Comparison of ENCODE assay signal across 27 mouse cellular contexts in genomic region chr9:29477219-29477618, GRCm38 (mm10).
A peak's percentile ranks its signal among the peaks of the same experiment; 100 is the strongest.
DNase-seq lines count a peak whose midpoint lies in the region; ATAC-seq and TF ChIP-seq lines count a peak whose summit lies in the region.
"Had no signal": no experiment of that assay in that cellular context is flagged by ENCODE, and none has a peak within 500 bp of the region (broad histone marks: within the 10 kb centered on the region; RNA-seq: fewer than 3 reads in every experiment).

No protein-coding gene starts in this region.

- TF ChIP-seq POLR2A in cerebellum, adult 2 months (IDR thresholded peaks at IDR 0.05; ENCODE audit: borderline replicate concordance, insufficient read depth, low read length): no peak

- TF ChIP-seq CTCF in cerebellum, adult 2 months (IDR thresholded peaks at IDR 0.05; ENCODE audit: borderline replicate concordance, insufficient read depth, low read depth, low read length): no peak

- ATAC-seq in hindbrain, embryonic 14.5 days (ENCODE audit: low FRiP score): no peak
- no peak for ATAC-seq in hindbrain, embryonic 11.5 days (ENCODE audit: low FRiP score)
- no peak for ATAC-seq in inflammation-experienced regulatory T-cells, adult 6 months
- ATAC-seq: forebrain, embryonic 16.5 days; intestine, embryonic 15.5 days had no signal

- no peaks in the 10 kb centered on the region for H3K9me3 ChIP-seq in hindbrain, embryonic 14.5 days (ENCODE audit: control insufficient read depth, low read length)
- H3K9me3 ChIP-seq in hindbrain, embryonic 11.5 days (ENCODE audit: control insufficient read depth, low read length): no peaks in the 10 kb centered on the region
- H3K9me3 ChIP-seq: embryonic facial prominence, embryonic 12.5 days; heart, embryonic 15.5 days; hindbrain, embryonic 10.5 days; intestine, embryonic 15.5 days had no signal

- no peak overlapping the region for H3K4me2 ChIP-seq in hindbrain, embryonic 14.5 days (replicated peaks)
- H3K4me2 ChIP-seq in hindbrain, embryonic 11.5 days (replicated peaks; ENCODE audit: low read depth, low read length): no peak overlapping the region
- H3K4me2 ChIP-seq: embryonic facial prominence, embryonic 12.5 days; heart, embryonic 15.5 days; intestine, embryonic 15.5 days; liver, embryonic 11.5 days had no signal

- H3K4me3 ChIP-seq in cerebellum, adult 2 months (replicated peaks; ENCODE audit: insufficient read depth, low read depth, low read length): no peak overlapping the region
- no peak overlapping the region for H3K4me3 ChIP-seq in hindbrain, embryonic 14.5 days (replicated peaks; ENCODE audit: low read length)
- no peak overlapping the region for H3K4me3 ChIP-seq in hindbrain, embryonic 11.5 days (ENCODE audit: low read depth, low read length)
- H3K4me3 ChIP-seq: embryonic facial prominence, embryonic 12.5 days; erythroblast, embryonic 14.5 days; heart, embryonic 15.5 days; hindbrain, embryonic 10.5 days; intestine, embryonic 15.5 days; left cerebral cortex, adult 2 months; myocyte had no signal

- H3K27me3 ChIP-seq in cerebellum, adult 2 months (ENCODE audit: control insufficient read depth, insufficient read depth, low read length): no peaks in the 10 kb centered on the region
- no peaks in the 10 kb centered on the region for H3K27me3 ChIP-seq in hindbrain, embryonic 14.5 days (ENCODE audit: control insufficient read depth, insufficient read depth, low read length)
- no peaks in the 10 kb centered on the region for H3K27me3 ChIP-seq in hindbrain, embryonic 11.5 days (ENCODE audit: control insufficient read depth, insufficient read depth, low read length)
- H3K27me3 ChIP-seq: CH12.LX; embryonic facial prominence, embryonic 12.5 days; heart, embryonic 15.5 days; intestine, embryonic 15.5 days had no signal

- no peaks in the 10 kb centered on the region for H3K36me3 ChIP-seq in hindbrain, embryonic 14.5 days (replicated peaks; ENCODE audit: control insufficient read depth, insufficient read depth)
- no peaks in the 10 kb centered on the region for H3K36me3 ChIP-seq in hindbrain, embryonic 11.5 days (ENCODE audit: control insufficient read depth, insufficient read depth, low read length)
- H3K36me3 ChIP-seq: embryonic facial prominence, embryonic 12.5 days; heart, embryonic 15.5 days; hindbrain, embryonic 10.5 days; intestine, embryonic 15.5 days had no signal

- peaks cover 7% of the 10 kb centered on the region for H3K4me1 ChIP-seq in cerebellum, adult 2 months (ENCODE audit: control insufficient read depth, insufficient read depth, low read length)
- peaks cover 9% of the 10 kb centered on the region; the same call in 1 of the 2 replicates for H3K4me1 ChIP-seq in hindbrain, embryonic 14.5 days (replicated peaks; ENCODE audit: control insufficient read depth, insufficient read depth, low read length)
- no peaks in the 10 kb centered on the region for H3K4me1 ChIP-seq in hindbrain, embryonic 11.5 days (replicated peaks; ENCODE audit: control insufficient read depth, insufficient read depth, low read length)
- H3K4me1 ChIP-seq: embryonic facial prominence, embryonic 12.5 days; heart, embryonic 15.5 days; intestine, embryonic 15.5 days had no signal

- H3K27ac ChIP-seq in cerebellum, adult 2 months (ENCODE audit: insufficient read depth, low read length): no peak overlapping the region
- H3K27ac ChIP-seq in hindbrain, embryonic 14.5 days: peak overlapping the region; percentile 47; the same call in 1 of the 2 replicates
- no peak overlapping the region for H3K27ac ChIP-seq in hindbrain, embryonic 11.5 days (ENCODE audit: low read depth, low read length)
- H3K27ac ChIP-seq: embryonic facial prominence, embryonic 12.5 days; heart, embryonic 15.5 days; hindbrain, embryonic 10.5 days; intestine, embryonic 15.5 days; left cerebral cortex, adult 2 months; stomach, postnatal 0 days had no signal

- 34% methylated on average over 6 of the region's 6 CpGs for WGBS in cerebellum, adult 2 months
- 32% methylated on average over 6 of the region's 6 CpGs for WGBS in hindbrain, embryonic 14.5 days
- 30% methylated on average over 6 of the region's 6 CpGs for WGBS in hindbrain, embryonic 11.5 days

- peak; percentile 52 to 57 for DNase-seq in cerebellum, adult 2 months
- no peak for DNase-seq in cerebellum, adult 9-10 months
- no peak for DNase-seq in hindbrain, embryonic 14.5 days (ENCODE audit: low spot score)
- DNase-seq in hindbrain, embryonic 11.5 days (ENCODE audit: low spot score): no peak
- peak; percentile 59 for DNase-seq in brain, adult 2 months (ENCODE audit: low read depth, low spot score)
- DNase-seq in mesoderm, embryonic 11.5 days (ENCODE audit: low read depth, low spot score): peak; percentile 59
- no peak for DNase-seq in testis, postnatal 10 days (ENCODE audit: low spot score)
- DNase-seq: adrenal gland, postnatal 36 days; gastrocnemius, postnatal 36 days; kidney, postnatal 4 days; layer of hippocampus, adult 9-11 months; lung, adult 18-20 months; lung, postnatal 14 days; right cerebral cortex, postnatal 4 days; thymus, postnatal 25 days had no signal

- H3K9ac ChIP-seq in hindbrain, embryonic 14.5 days: no peak overlapping the region; the same call in 1 of the 2 replicates
- no peak overlapping the region for H3K9ac ChIP-seq in hindbrain, embryonic 11.5 days (ENCODE audit: low read depth, low read length)
- H3K9ac ChIP-seq: embryonic facial prominence, embryonic 12.5 days; heart, embryonic 15.5 days; intestine, embryonic 15.5 days had no signal

Comparison
In these comparisons a context has a peak if more than half of its experiments do, and no peak if none do; other contexts are left out.
1. DNase-seq: peak in cerebellum, adult 2 months (2 of 2), brain, adult 2 months (single experiment) and mesoderm, embryonic 11.5 days (single experiment); none in cerebellum, adult 9-10 months (single experiment), hindbrain, embryonic 14.5 days (single experiment), hindbrain, embryonic 11.5 days (single experiment) and testis, postnatal 10 days (single experiment).